Mouse (Mus musculus) left cerebral cortex, postnatal 25 days (tissue): ENCODE results near the gene Cplx1. TPM values are rescaled to one million over a fixed set of nuclear protein-coding genes. Genes with fewer than 3 reads are reported as not detected.

Experiments used
- DNase-seq, 2 experiments: peaks; one replicate each; pipeline ENCODE4 v3.0.0; 2022; ENCODE audit warnings: low spot score in 2 of 2, mixed read lengths in 1 of 2
- intact Hi-C: fragments of 180-260 bp; cut with DNase I; formaldehyde crosslinking; loops from one replicate; pipeline ENCODE4 v1.15.1; 2025
- total RNA-seq, 2 experiments: library from RNA; stranded (reverse); gene quantifications; 2 replicates each; pipeline ENCODE4 v1.2.3; 2021

The Cplx1 gene
- total RNA-seq, result 100 to 1,000 TPM; 640 to 650 TPM

DNA sequence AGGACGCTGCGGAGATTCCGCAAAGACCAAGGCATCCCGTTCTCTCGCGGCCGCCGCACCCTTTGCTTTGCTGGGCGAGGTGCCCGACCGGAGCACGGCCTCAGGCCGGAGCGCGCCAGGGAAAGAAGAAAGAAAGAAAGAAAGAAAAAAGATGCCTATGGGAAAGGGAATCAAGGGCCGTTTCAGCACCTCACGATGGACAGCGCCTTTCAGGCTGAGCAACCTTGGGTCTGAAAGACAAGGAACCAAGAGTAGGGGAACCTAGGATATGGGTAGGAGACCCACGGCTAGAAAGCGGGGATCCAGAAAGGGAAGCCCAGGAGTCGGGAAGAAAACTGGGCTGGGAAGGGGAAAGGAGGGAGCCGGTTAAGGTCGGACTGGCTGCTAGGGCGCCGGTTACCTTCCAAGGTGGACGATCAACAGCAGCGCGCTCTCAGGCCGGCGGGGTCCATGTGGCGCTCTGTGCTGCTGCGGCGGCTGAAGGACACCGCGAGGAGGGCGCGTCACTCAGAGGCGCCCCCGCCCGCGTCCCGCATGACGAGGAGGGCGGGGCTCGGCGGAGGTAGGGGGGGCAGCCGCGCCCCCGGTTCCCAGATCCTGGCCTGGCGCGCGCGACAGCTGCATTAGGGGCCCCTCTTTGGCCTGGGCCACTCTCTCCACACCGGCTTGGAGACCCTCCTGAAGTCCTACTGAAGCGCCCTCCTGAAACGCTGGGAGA lies at the start of gene Cplx1:
TSS of gene Cplx1 (minus strand) at position 536 of the 718 bp plus-strand sequence.
- intact Hi-C loops, result no loop called here
- peak; percentile 81 to 82 for DNase-seq

DNA sequence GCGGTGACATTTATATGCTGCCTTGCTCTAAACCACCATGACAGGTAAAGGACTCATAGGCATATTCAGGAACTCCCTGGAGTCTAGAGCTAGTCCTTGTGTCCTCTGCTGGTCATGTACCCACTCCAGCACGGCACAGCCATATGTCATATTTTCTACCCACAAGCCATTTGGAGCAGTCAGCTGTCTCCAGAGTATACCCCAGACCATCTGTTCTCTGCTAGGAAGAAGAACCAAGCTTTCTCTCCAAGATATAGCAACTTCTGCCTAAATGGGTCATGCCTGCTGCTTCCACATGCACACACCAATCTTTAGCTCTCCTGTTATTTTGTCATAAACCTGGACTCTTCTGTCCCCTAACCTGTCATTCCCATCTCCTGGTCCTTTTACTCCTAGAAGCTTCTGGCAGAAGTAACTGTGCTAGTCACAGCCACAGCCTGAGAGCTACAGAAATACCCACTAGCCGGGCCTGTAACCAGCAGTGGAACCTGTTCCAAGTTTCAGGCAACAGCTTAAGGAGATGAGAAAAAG lies 31.6 kb upstream of the Cplx1 start:
- peak; percentile 62 to 92 for DNase-seq
- intact Hi-C loops, result loop anchor here (5.0 kb wide), 1 partner anchor 149 kb away; the partner anchor contains the start of gene Atp5k

DNA sequence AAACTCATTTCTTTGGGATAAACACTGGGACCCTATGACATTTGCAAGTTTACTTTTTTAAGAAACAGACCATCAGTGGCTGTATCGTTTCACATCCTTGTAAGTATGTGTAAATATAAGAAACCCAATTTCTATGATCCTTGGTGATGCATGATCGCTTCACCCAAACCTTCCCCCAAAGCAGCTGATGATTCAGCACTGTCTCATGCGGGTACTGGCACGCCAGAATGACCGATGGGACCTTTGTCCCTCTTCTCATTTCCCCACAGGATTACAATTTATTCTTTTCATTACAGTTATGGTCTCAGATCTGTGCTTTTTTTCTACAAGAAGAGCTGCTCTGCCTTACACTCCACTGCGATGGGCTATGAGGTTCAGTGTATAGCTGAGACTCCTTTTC lies 23.2 kb upstream of the Cplx1 start:
- intact Hi-C loops, result no loop called here
- DNase-seq, result no peak

DNA sequence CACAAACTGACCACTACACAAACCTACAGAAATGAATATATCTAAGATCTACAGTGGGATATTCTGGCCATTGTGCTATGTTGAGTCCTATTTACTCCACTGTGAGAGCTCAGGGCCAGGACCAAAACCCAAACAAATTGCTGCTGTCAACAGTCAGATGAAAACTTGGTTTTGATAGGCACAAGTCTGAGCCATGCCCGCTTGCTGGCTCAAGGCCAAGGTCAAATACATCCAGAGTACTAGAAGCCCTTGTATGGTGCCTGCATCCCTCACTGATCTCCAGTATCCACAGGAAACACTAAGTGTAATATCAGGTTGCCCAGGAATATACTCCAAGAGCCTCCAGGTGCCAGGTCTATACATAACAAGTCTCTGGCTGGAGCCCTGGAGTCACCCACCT lies 21.2 kb upstream of the Cplx1 start:
- no peak for DNase-seq
- intact Hi-C loops, result no loop called here

DNA sequence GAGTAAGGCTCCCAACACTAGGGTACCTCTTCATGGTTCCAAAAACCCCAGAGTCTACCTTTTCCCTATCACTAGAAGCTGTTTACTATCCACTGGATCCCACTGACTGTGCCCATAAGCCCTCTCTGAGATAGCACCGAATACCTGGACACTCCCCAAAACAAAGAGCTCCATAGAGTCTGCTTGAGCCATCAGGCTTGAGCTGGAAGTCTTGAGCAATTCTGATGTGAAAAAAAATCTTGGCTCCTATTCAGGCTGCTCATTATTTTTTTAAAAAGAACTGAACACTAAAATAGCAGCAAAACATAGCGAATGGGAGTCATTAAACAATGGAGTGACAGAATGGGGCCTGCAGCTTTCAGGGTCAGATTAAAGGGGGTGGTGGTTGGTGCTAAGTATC lies 17.3 kb upstream of the Cplx1 start:
- intact Hi-C loops, result no loop called here
- DNase-seq, result no peak

DNA sequence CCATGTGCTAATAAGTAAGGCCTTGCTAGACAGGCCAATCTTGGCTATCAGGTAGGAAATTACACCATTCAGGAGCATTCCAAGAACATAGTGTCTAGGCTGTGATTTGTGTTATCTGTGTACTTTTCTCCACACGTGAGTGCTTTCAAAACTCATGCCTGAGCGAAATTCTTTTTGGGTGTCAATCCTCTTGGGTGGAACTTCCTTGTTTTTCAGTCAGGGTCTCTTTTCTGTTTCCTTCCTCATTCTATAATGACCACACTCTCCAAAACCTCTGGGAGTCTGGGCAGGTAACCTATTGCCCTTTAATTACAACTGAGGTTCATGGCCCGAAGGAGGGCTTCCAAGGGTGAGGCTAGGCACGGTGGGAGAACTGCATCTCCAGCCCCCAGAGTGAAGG lies 16.7 kb upstream of the Cplx1 start:
- intact Hi-C loops, result no loop called here
- DNase-seq, result no peak

DNA sequence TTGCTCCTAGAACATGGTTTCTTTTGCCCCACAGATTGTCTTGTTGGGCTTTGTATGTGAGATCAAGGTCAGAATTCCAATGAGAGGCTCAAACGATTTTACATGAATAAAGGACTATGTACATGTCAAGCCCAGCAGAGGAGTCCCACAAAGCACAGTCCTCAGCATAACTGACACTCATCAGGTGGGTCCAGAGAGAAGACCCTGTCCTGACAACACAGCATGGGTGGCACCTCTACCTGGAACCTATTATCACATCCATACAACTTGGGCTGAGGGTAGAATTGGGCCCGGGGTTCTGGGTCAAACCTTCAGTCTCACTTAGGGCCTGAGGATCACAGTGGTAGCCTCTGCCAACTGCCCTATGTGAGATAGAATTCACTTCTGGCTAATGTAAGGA lies 15.6 kb upstream of the Cplx1 start:
- intact Hi-C loops, result no loop called here
- no peak for DNase-seq

- intact Hi-C loops, result no loop called here
- no peak for DNase-seq
Observed at GRCm38 (mm10) chr5:108564346-108564745, 14.5 kb upstream of the Cplx1 start.

GRCm38 (mm10) chr5:108562483-108562882 lies 12.7 kb upstream of the Cplx1 start:
- no peak for DNase-seq
- intact Hi-C loops, result no loop called here

DNA sequence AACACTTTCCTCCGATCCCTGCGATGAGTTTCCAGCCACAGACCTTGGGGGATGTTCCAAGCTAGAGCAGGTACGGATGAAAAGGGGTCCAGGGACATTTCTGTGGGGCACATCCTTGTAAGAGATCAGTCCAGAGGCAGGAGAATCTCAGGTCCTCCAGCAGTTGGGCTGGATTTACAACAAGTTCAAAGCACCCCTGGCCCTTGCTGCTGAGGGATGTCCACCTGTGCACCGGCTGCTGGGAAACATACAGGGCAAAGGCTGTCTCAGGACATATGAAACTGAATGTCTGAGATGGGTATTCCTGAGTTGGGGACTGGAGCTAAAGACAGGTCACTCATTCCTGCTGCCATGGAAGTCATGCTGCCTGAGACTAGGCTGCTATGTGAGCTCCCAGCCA lies 7.2 kb upstream of the Cplx1 start:
- intact Hi-C loops, result no loop called here
- no peak for DNase-seq

DNA sequence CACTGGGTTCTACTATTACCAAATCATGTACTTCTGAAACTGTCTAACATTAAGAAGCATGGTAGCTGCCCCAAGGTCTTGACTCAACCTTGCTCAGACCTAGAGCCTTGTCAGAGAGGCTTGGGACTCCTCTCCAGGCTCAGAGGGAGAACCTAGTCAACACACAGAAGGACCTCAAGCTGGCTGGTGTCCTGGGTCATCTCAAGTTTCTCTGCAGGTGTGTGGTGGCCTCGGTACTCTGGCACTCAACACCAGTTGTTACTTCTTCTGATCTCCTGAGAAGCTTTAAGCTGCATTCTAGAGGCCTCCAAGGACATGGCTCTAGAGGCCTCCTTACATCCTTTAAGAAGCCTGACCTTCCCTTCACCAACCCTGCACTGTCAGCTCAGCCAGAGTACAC lies 4.2 kb upstream of the Cplx1 start:
- intact Hi-C loops, result no loop called here
- no peak for DNase-seq

DNA sequence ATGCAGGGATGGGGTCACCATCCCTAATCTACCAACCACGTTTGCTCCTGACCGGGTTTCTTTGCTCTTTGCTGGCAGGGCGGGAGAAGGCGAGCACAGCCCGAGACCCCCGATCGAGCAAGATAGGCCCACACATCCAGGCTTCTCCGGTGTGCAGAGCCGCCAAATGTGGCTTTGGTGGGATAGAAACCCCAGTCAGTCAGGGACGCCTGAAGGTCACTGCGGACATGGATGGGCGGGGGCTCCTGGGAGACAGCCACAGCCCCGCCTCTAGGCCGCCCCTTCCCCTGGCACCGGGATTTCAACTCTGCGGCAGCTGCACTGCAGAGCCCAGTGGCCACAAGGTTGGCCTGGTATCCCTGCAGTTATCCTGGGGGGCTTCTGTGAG lies 377 bp upstream of the Cplx1 start:
- no peak for DNase-seq
- intact Hi-C loops, result no loop called here

DNA sequence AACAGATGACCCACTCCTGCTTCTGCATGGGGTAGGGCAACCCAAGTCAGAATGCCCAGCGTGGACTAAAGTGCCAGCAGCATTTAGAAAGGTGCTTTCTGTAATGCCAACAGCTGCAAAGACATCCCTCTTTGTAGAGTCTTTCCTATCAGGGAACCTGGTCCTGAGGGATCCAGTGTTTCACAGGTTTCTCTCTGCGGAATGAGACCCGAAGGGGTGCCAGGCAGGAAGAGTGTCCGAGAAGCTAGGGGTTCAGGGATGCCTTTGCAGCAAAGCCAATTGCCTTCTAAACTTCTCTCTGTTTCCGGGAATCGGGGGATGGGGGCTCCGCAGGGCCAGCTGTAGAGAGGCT lies 711 bp downstream of the Cplx1 start:
- intact Hi-C loops, result no loop called here
- no peak for DNase-seq

DNA sequence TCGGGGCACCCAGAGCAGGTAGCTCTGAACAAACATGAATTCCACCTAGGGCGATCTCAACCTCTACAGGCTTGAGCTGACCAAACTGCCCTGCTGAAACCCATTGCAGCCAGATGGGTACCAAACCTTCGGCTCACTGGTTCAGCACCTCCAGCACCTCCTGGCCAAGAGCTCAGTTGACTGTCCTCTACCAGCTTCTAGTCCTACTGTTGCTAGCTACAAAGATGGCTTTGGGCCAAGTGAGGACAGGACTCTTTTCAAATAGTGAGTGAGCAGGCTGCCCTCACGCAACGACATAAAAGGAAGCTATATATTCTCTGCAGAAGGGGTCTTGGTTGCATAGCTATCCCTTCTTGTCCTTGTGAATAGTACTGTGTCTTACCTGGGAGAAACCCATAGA lies 2.2 kb downstream of the Cplx1 start:
- intact Hi-C loops, result no loop called here
- DNase-seq, result no peak

GRCm38 (mm10) chr5:108543516-108544291 lies 6.1 kb downstream of the Cplx1 start:
- intact Hi-C loops, result no loop called here
- no peak for DNase-seq

DNA sequence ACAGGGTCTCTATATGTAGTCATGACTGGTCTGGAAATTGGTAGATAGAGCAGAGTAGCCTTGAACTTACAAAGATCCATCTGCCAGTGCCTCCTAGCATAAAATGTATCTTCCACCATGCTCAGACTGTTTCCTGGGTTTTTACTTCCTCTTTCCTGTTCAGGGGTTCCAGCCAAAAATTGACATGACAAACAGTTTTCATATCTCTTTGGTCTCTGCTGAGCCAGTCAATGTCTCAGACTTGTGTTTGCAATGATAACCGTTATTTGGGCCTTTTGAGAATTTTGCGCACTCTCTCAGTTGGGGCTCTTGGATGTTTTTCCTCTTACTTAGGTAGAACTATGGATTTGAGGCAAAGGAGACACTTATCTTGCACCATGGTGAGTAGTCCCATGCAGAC lies 15.6 kb downstream of the Cplx1 start:
- intact Hi-C loops, result no loop called here
- no peak for DNase-seq

DNA sequence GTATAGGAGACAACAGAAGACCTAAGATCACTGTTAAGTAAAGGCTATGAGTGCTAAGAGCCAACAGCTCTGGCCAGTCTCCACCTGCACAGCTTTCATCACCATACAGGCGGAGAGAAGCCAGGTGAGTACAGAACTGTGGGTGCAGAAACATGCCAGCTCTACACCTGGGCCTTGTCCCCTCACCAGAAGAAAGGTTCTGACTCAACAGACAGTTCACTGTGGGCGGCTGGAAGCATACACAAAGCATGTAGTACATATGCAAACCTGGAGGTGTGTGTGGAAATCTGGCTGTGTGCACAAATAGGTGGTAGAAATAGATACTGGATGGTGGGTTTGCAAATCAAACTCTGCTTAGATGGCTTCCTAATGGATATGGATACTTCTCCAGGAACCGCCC lies 27.2 kb downstream of the Cplx1 start:
- DNase-seq, result peak in 1 of 2 experiments; percentile 38
- intact Hi-C loops, result no loop called here

DNA sequence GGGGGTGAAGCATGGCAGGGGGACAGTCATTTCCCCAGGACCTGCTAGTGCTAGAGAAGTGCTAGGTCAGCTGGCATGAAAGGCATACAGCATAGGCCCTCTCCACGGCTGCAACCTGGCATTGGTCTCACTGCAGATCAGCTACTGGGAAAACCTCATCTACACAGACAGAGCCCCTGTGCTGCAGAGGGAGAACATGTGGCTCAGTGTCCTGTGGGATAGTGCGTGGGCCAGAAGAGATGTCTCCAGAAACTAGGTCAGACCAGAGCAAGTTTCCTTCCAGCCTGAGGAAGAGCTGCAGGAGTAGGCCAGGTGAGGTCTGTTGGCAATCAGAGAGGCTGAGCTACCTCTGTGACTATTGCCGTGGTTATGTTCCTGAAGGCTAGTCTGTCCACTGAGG lies 27.9 kb downstream of the Cplx1 start:
- peak in 1 of 2 experiments; percentile 67 for DNase-seq
- intact Hi-C loops, result no loop called here

DNA sequence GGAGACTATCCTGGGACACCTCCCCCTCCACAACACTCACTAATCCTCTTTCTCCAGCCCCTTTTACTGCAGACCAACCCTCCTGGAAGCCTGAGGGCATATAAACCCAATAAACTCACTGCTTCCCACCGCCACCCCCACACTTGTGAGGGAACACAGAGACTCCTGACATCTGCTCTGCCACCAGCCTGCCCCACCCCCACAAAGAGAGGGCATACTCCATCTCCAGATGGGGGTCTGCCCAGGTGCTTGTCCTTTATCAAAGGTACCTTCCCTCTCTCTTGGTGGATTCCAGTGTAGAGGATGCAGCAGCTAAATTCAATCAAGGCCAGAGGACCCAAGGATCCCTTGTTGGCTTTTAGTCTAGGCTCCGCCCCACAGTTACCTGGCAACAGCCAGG lies 28.8 kb downstream of the Cplx1 start:
- intact Hi-C loops, result no loop called here
- DNase-seq, result no peak

DNA sequence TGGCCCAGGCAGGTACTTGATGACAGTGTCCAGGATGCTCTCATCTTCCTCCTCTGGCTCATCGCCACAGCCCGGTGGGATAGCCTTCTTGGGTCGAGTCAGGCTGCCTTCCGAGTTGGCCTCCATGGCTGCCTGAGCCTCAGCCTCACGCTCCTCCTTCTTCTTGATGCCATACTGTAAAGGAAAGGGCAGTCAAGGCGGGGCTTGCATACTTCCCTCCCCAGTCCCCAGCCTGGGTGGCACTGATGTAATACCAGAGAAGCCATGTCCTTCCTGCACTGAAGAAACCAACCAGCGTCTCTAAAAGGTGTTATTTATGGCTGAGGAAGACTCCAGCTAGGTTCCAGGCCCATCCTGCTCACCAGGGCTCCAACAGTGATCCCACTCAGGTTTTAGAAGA lies 29.7 kb downstream of the Cplx1 start:
- intact Hi-C loops, result no loop called here
- DNase-seq, result no peak

- intact Hi-C loops, result no loop called here
- DNase-seq, result no peak
Observed at GRCm38 (mm10) chr5:108518951-108519350, 30.9 kb downstream of the Cplx1 start.
